Mouse (Mus musculus): Measurements from ENCODE around the gene Adk. TPM values are rescaled to one million over a fixed set of nuclear protein-coding genes. Genes with fewer than 3 reads are reported as not detected.

Gene Adk
- polyA plus RNA-seq (2015; fragmentation: Nextera tagmentation; extraction: Ambion mirVana) = 242 and 253 TPM in 2 replicates

DNA sequence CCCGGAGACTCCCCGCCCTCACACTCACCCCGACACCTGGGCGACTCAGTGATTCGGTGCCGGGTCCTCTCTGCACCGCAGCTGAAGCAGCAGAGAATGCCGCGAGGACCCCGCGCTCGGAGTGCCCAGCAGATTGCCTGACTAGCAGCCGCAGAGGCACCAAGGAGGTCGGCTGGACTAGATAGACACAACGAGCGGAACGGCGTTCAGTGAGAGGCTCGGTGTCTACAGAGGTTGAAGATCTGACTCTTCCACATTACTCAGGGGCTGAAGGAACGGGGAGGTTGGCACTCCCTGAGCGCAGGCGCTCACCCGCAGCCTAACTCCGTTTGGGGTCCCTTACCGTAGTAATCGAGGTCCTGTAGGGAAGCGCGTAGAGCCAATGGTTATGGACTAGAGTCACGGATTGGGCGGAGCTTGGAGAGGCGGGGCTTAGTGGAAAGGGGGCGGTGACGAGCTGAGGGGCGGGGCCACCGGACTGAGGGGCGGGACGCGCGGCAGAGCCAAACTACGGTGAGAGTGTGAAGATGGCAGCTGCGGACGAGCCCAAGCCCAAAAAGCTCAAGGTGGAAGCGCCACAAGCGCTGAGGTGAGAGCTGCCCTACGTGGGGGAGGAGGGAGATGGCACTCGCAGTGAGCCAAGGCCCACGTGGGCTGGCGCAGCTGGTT, at the start of gene Adk, which contains the start of gene Ap3m1:
Gene Adk, plus strand, starts transcription at position 463 of the 669 bp plus-strand sequence.
Gene Ap3m1, minus strand, starts transcription at position 397 of the 669 bp plus-strand sequence.
- peaks cover 35% of the 10 kb centered on the region for H3K4me1 ChIP-seq
- peak within 1 kb of the TSS; percentile 96 for H3K4me3 ChIP-seq
- peak within 1 kb of the TSS; percentile 92 for H3K9ac ChIP-seq
- no peaks in the 10 kb centered on the region for H3K27me3 ChIP-seq (replicated peaks)
- H3K9me3 ChIP-seq = peaks cover 5% of the 10 kb centered on the region; the same call in 1 of the 2 replicates
- H3K27ac ChIP-seq (replicated peaks) = peak within 1 kb of the TSS; percentile 94
- H3K36me3 ChIP-seq = peaks cover 11% of the 10 kb centered on the region
- ATAC-seq (ENCODE audit: extremely low read depth, insufficient number of reproducible peaks, low FRiP score, low TSS enrichment) = peak; percentile 96
- peak within 1 kb of the TSS; percentile 89 for H3K4me2 ChIP-seq
- under 1% methylated on average over 48 of the region's 48 CpGs for WGBS

DNA sequence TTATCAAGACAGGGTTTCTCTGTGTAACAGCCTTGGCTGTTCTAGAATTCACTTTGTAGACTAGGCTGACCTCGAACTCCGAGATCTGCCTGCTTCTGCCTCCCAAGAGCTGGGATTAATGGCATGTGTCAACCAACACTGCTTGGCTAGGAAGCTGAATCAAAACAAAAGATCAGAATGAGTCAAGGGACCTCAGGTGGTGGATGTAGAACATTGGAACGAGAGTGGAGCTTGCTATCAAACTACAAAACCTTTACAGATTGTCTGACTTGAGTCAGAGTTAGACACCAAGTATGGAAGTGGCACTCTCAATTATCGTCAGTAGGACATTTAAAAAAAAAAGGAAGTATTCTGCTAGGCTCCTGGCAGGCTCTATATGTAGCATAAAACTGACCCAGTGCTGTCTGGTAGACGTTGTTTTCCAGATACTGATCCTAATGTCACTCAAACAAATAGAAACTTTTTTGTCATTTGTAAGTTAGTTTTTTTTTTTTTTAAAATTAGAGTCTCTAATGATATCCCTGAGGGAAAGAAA, 38.5 kb upstream of the Adk start:
- H3K4me1 ChIP-seq = no peaks in the 10 kb centered on the region
- no peak overlapping the region for H3K4me3 ChIP-seq
- H3K9me3 ChIP-seq = no peaks in the 10 kb centered on the region
- no peak for ATAC-seq (ENCODE audit: extremely low read depth, insufficient number of reproducible peaks, low FRiP score, low TSS enrichment)
- WGBS = 78% methylated on average over 5 of the region's 5 CpGs
- H3K27ac ChIP-seq (replicated peaks) = no peak overlapping the region
- no peak overlapping the region for H3K4me2 ChIP-seq
- H3K9ac ChIP-seq = no peak overlapping the region
- peaks cover 94% of the 10 kb centered on the region for H3K36me3 ChIP-seq
- H3K27me3 ChIP-seq (replicated peaks) = no peaks in the 10 kb centered on the region

DNA sequence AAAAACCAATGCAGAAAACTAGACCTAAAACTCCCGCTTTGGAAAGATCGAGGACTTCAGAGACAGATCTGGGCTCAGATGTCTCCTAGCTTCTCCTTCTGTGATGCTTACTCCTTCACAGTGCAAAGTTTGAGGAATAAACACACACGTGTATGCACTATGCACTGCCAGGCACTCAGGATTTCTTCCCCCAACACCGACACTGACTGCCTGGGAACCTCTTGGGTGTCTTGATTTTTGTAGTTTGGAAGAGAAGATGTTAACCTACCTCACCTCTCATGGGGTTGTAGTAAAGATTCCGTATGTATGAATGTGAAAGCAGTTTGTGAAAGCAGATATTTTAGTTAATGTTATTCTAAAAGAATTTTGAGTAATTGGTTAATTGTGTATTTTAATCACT, 34.5 kb upstream of the Adk start:
- no peaks in the 10 kb centered on the region for H3K27me3 ChIP-seq (replicated peaks)
- no peak for ATAC-seq (ENCODE audit: extremely low read depth, insufficient number of reproducible peaks, low FRiP score, low TSS enrichment)
- peaks cover 95% of the 10 kb centered on the region for H3K36me3 ChIP-seq
- H3K9ac ChIP-seq = no peak overlapping the region
- H3K9me3 ChIP-seq = no peaks in the 10 kb centered on the region
- H3K4me2 ChIP-seq = no peak overlapping the region
- no peak overlapping the region for H3K27ac ChIP-seq (replicated peaks)
- H3K4me1 ChIP-seq = peaks cover 6% of the 10 kb centered on the region
- 82% methylated on average over 5 of the region's 5 CpGs for WGBS
- H3K4me3 ChIP-seq = no peak overlapping the region

DNA sequence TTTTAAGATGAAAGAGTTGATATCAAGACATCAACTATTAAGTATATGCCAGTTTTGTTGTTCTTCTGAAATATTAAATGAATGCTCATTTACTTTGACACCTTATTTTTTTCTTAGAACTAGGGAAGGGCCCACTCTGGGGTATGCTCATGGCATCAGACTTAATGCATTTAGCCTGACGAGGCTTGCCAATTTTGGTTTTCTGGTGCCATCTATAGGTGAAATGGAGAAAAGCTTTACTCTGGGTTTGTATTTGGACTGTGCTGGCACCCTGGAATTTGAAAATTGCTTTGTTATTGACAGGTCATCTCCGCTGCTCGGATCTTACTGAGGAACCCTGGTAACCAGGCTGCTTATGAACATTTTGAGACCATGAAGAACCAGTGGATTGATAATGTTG, 33.4 kb upstream of the Adk start:
- H3K9ac ChIP-seq = no peak overlapping the region
- no peaks in the 10 kb centered on the region for H3K9me3 ChIP-seq
- H3K27ac ChIP-seq (replicated peaks) = no peak overlapping the region
- 55% methylated on average over 3 of the region's 3 CpGs for WGBS
- H3K4me3 ChIP-seq = no peak overlapping the region
- ATAC-seq (ENCODE audit: extremely low read depth, insufficient number of reproducible peaks, low FRiP score, low TSS enrichment) = no peak
- no peak overlapping the region for H3K4me2 ChIP-seq
- peaks cover 6% of the 10 kb centered on the region for H3K4me1 ChIP-seq
- no peaks in the 10 kb centered on the region for H3K27me3 ChIP-seq (replicated peaks)
- peaks cover 94% of the 10 kb centered on the region for H3K36me3 ChIP-seq

DNA sequence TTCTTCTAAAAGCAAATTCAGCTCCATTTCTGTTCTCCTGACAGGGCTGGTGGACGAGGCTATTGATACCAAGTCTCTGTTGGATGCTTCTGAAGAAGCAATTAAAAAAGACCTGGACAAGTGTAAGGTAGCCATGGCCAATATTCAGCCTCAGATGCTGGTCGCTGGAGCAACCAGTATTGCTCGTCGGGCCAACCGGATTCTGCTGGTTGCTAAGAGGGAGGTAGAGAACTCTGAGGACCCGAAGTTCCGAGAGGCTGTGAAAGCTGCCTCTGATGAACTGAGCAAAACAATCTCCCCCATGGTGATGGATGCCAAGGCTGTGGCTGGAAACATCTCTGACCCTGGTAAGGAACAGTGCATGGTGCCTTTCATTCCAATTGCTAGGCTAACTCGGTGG, 31.9 kb upstream of the Adk start:
- Histone ChIP-seq H3K27me3 (replicated peaks) (no peaks in the 10 kb centered on the region), H3K4me1 (peaks cover 6% of the 10 kb centered on the region), H3K36me3 (peaks cover 95% of the 10 kb centered on the region), H3K9me3 (no peaks in the 10 kb centered on the region), H3K4me2 (no peak overlapping the region), H3K27ac (replicated peaks) (no peak overlapping the region), H3K9ac (no peak overlapping the region), H3K4me3 (no peak overlapping the region)
- 88% methylated on average over 8 of the region's 8 CpGs for WGBS
- no peak for ATAC-seq (ENCODE audit: extremely low read depth, insufficient number of reproducible peaks, low FRiP score, low TSS enrichment)

DNA sequence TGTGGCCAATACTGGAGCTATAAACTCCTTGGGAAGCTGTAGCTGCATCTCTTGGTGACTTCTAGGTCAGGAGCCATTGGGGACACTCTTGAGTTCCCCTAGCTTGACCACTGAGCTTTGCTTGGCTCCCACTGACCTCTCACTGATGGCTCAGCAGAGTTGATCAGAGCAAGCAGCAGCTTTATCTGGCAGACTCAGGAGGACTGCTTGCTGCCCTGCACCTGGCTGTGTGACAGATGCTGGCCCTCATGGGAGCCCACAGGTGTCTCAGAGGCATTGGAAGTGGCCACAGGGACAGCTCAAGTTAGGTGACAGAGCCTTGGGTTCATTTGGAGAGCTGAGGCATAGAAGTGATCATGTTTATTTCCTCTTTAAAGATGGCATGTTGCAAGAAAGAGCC, 24.8 kb upstream of the Adk start:
- Histone ChIP-seq H3K4me2 (no peak overlapping the region), H3K4me1 (peaks cover 20% of the 10 kb centered on the region), H3K9ac (no peak overlapping the region), H3K9me3 (no peaks in the 10 kb centered on the region), H3K4me3 (no peak overlapping the region), H3K36me3 (peaks cover 99% of the 10 kb centered on the region), H3K27me3 (replicated peaks) (no peaks in the 10 kb centered on the region), H3K27ac (replicated peaks) (no peak overlapping the region)
- ATAC-seq (ENCODE audit: extremely low read depth, insufficient number of reproducible peaks, low FRiP score, low TSS enrichment) = no peak

DNA sequence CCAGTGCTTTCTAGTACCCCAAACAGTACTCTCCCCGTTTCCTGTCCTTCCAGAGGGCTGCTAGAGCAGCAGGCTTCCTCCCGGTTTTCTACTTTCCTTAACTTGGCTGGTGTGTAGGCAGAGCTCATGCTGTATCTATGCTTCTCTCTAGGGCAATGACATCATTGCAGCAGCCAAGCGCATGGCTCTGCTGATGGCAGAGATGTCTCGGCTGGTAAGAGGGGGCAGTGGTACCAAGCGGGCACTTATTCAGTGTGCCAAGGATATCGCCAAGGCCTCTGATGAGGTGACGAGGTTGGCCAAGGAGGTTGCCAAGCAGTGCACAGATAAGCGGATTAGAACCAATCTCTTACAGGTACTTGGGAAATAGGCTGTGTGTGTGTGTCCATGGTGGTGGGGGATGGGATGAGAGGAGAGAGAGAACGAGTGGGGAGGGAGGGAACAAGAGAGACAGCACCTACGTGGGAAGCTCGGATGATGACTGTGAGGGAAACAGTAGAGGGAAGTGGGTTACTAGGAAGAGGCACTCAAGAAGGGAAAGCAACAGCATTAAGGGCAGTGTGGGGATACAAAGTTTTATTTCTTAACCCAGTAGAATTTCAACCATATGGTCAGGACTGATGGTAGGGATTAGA, 23.2 kb upstream of the Adk start:
- Histone ChIP-seq H3K4me3 (no peak overlapping the region), H3K9ac (no peak overlapping the region), H3K4me1 (peaks cover 20% of the 10 kb centered on the region), H3K4me2 (no peak overlapping the region), H3K9me3 (no peaks in the 10 kb centered on the region), H3K27me3 (replicated peaks) (no peaks in the 10 kb centered on the region), H3K27ac (replicated peaks) (0 out of 2 replicates have a peak overlapping the region, but pooled peaks have one; percentile 20), H3K36me3 (peaks cover 99% of the 10 kb centered on the region)
- 75% methylated on average over 11 of the region's 11 CpGs for WGBS
- ATAC-seq (ENCODE audit: extremely low read depth, insufficient number of reproducible peaks, low FRiP score, low TSS enrichment) = no peak

DNA sequence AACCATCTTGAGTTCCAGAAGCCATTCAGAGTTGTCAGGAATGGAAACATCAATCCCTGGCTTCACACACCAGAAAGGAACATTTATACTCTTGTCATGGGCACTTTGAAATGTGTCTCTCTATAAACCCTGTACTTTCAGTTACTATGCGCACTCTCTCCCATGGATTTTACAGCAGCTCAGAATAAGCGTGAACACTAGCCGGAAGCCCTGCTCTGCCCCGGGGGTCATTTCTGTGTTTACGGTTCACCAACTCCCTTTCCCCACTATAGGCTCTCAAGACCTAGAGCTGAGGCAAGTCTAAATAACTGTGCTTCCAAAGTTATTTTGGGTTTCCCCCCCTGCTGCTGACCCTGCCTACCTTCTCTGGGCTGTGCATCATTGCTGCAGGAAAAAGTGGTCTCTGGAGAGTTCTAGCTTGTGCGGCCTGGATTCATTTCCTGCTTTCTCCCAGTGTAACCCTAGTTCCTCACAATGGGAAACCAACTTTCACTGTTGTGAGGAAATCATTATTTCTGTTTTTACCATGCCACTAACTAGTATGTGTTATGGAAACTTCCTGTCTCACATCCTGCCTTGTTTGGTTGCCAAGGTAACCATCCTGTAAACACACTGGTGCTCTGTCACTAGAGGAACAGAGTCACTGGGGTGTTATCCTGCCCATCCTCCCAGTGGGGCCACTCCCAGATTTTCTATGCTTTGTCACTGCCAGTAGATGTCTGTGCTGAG, 20.4 kb upstream of the Adk start:
- Histone ChIP-seq H3K4me2 (no peak overlapping the region), H3K27ac (replicated peaks) (peak overlapping the region; percentile 80), H3K9ac (no peak overlapping the region), H3K27me3 (replicated peaks) (no peaks in the 10 kb centered on the region), H3K4me1 (peaks cover 20% of the 10 kb centered on the region), H3K9me3 (no peaks in the 10 kb centered on the region), H3K36me3 (peaks cover 93% of the 10 kb centered on the region), H3K4me3 (no peak overlapping the region)
- ATAC-seq (ENCODE audit: extremely low read depth, insufficient number of reproducible peaks, low FRiP score, low TSS enrichment) = no peak
- WGBS = 78% methylated on average over 6 of the region's 6 CpGs

DNA sequence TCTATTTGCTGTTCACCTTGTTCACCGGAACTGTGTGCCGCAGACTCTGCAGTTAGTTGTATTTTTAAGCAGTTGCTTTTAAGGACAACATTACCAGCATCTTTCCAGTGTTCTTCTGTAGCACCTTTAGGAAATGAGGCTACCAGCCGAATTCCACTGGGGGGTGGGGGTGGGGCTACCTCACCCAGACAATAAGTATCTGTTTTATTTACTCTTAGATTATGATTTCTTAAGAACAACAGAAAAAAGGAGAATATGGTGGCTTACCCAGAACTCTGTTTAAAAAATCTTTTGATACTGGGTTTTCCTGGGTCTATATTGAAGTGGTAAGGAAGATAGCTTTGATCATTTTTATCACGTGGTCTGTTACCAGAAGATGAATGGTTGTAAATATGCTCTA, 18.1 kb upstream of the Adk start:
- ATAC-seq (ENCODE audit: extremely low read depth, insufficient number of reproducible peaks, low FRiP score, low TSS enrichment) = no peak

DNA sequence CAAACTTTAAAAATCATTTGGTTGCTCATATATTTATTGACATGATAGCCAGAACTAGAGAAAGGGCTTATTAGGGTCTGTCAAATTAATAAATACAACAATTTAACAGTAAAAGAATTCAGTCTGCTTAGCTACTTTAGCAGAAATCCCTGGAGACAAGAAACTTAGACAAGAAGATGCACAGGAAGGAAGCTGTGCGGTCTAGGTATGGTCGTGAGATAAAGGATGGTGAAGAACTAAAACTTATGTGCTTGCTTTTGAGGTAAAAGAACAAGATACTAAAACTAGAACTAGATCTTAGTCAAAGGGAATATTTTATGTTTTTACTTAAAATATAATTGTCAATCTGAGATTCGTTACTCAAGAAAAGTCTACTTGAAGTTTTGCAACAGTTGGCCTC, 17.6 kb upstream of the Adk start:
- H3K9me3 ChIP-seq = no peaks in the 10 kb centered on the region
- ATAC-seq (ENCODE audit: extremely low read depth, insufficient number of reproducible peaks, low FRiP score, low TSS enrichment) = no peak
- no peak overlapping the region for H3K9ac ChIP-seq
- no peak overlapping the region for H3K4me2 ChIP-seq
- H3K4me1 ChIP-seq = peaks cover 18% of the 10 kb centered on the region
- 84% methylated on average over 3 of the region's 3 CpGs for WGBS
- no peak overlapping the region for H3K27ac ChIP-seq (replicated peaks)
- no peaks in the 10 kb centered on the region for H3K27me3 ChIP-seq (replicated peaks)
- H3K4me3 ChIP-seq = no peak overlapping the region
- peaks cover 92% of the 10 kb centered on the region for H3K36me3 ChIP-seq

More for the DNA sequence above, 18.1 kb upstream of the Adk start:
- peaks cover 92% of the 10 kb centered on the region for H3K36me3 ChIP-seq
- no peaks in the 10 kb centered on the region for H3K9me3 ChIP-seq
- H3K9ac ChIP-seq = no peak overlapping the region
- H3K4me3 ChIP-seq = no peak overlapping the region
- no peak overlapping the region for H3K4me2 ChIP-seq
- peaks cover 13% of the 10 kb centered on the region for H3K4me1 ChIP-seq
- H3K27me3 ChIP-seq (replicated peaks) = no peaks in the 10 kb centered on the region
- no peak overlapping the region for H3K27ac ChIP-seq (replicated peaks)
- 87% methylated on average over 4 of the region's 4 CpGs for WGBS

DNA sequence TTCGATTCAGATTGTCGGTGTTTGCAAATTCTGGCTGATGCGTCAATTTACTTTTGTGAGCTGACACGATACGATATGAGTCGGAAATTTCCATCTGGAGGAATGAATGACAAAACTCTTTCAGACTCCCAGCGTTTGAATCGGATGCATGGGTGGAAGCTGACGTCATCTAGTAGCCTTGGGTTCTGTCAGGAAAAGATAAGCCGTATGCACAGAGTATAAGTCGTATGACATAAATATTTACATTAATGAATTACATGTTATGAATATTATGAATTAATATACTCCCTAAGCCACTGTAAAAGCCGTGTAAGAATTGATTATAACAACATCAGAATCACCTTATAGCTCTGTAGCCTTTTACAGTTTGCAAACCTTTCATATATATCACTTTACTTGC, 13.3 kb upstream of the Adk start:
- no peak overlapping the region for H3K4me2 ChIP-seq
- no peak for ATAC-seq (ENCODE audit: extremely low read depth, insufficient number of reproducible peaks, low FRiP score, low TSS enrichment)
- H3K36me3 ChIP-seq = peaks cover 77% of the 10 kb centered on the region
- H3K9me3 ChIP-seq = no peaks in the 10 kb centered on the region
- peaks cover 8% of the 10 kb centered on the region for H3K4me1 ChIP-seq
- H3K27me3 ChIP-seq (replicated peaks) = no peaks in the 10 kb centered on the region
- H3K4me3 ChIP-seq = no peak overlapping the region
- WGBS = 63% methylated on average over 12 of the region's 12 CpGs
- H3K9ac ChIP-seq = no peak overlapping the region
- peak overlapping the region; percentile 21; the same call in 1 of the 2 replicates for H3K27ac ChIP-seq (replicated peaks)
